Mouse (Mus musculus) embryo, embryonic 10.5 days (tissue): ENCODE results near the gene Deup1.
"Not testable (repeated sequence)": the region's sequence is repeated elsewhere in the genome, so short reads cannot be mapped to it uniquely, and the experiment has no call there.

Experiments used
- DNase-seq: peaks from one replicate; pipeline ENCODE4 v3.0.0-alpha.2; 2015; ENCODE audit warnings: low spot score

The Deup1 gene

DNA sequence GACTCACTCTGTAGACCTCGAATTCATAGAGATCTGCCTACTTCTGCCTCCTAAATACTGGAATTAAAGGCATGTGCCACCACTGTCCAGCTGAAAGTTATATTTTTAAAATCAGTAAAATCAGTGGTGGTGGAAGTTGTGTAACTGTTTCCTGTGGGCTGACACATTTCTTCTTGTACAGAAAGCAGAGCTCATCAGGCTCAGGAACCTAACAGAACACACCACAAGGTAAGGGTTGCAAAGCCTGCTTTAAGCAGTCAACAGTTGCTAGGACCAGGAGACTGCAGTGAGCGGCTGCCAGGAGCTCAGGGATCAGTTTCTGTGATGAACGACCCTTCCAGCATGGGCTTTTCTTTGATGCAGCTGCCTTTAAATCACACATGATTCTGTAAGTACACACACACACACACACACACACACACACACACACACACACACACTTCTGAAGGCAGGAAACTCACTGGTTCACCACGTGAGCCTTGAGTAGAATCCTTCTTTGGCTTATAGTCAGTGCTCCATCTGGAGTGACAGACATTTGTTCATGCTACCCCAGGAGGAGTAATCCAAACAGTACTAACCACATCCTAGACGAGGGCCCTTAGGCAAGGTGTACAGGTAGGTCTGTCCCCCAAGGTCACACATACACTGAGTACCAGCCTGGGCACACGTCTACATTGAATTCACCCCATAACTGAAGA is 40.4 kb downstream of the Deup1 start:
- no peak for DNase-seq

- no peak for DNase-seq
These were observed 41.8 kb downstream of the Deup1 start for GRCm38 (mm10) chr9:15585956-15586355.

- no peak for DNase-seq
These were observed 43.5 kb downstream of the Deup1 start for GRCm38 (mm10) chr9:15584209-15584608.

- no peak for DNase-seq
These were observed 45.7 kb downstream of the Deup1 start for GRCm38 (mm10) chr9:15582026-15582425.

- no peak for DNase-seq
These were observed 47.6 kb downstream of the Deup1 start for GRCm38 (mm10) chr9:15580176-15580575.

GRCm38 (mm10) chr9:15578946-15579345 is 48.8 kb downstream of the Deup1 start:
- no peak for DNase-seq

DNA sequence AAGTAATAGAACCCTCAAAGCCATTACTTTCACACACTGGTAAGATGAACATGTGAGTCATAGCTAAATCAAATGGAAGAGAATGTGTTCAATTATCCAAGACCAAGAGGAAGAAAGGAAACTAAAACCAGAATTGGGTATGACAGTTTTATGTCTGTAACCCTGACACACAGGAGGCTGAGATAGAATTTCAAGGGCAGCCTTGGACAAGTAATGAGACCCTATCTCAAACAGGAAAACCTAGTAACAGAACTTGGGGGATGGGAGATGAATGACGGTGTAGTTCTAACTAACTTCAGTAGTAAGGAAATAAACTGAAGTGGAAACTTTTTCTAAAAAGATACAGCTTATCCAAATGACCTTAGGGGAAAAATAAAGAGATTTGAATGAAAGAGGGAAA is 49.3 kb downstream of the Deup1 start:
- no peak for DNase-seq

DNA sequence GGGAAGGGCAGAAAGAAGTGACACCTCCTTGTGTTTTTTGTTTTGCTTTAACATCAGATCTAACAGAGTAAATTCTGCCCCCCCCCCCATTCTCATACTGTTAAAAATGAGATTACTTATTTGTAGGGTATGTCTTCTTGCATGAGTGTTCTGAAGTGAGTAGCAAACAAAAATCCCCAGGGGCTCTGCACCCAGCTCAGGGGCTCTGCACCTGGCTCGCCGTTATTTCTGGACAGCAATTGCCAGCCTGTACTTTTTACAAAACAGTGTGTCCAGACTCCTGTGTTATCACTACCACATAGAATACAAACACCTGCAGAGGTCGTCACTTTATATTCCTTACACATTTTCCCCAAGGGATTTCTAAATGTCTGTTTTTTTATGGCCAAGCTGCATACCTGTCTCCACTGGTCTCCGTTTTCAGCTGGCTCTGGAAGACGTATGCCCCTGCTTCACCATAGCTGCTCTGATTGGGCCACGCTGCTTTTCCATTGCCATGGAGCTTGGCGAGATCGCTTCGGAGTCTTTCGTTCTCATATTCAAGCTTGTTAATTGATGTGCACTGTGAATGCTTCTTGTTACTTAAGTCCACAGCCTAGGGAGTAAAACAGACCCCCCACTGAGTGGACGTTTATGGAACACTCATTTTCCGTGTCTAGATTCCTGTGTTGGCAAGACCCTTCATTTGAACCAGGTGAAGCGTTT is 52.8 kb downstream of the Deup1 start:
- no peak for DNase-seq

DNA sequence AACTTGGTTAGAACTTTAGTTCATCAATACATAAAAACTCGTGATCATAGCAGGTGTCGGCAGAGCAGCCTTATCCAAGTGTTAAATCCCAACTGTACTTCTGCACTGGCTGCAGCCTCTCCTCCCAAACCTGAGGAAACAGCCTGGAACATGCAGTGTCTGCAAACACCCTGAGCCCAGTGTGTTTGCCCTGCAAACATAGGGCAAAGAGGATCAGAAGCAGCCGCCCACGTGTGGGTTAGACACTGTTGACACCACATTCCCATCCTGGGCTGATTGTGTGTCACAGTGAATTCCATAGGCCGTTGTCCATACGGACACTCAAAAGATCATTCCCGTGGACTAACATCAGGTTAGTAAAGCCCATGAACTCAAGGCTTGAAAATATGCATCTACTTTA is 65.4 kb downstream of the Deup1 start:
- no peak for DNase-seq

- no peak for DNase-seq
These were observed 67.3 kb downstream of the Deup1 start for GRCm38 (mm10) chr9:15560451-15560850.

GRCm38 (mm10) chr9:15553322-15553721 is 74.4 kb downstream of the Deup1 start:
- no peak for DNase-seq

DNA sequence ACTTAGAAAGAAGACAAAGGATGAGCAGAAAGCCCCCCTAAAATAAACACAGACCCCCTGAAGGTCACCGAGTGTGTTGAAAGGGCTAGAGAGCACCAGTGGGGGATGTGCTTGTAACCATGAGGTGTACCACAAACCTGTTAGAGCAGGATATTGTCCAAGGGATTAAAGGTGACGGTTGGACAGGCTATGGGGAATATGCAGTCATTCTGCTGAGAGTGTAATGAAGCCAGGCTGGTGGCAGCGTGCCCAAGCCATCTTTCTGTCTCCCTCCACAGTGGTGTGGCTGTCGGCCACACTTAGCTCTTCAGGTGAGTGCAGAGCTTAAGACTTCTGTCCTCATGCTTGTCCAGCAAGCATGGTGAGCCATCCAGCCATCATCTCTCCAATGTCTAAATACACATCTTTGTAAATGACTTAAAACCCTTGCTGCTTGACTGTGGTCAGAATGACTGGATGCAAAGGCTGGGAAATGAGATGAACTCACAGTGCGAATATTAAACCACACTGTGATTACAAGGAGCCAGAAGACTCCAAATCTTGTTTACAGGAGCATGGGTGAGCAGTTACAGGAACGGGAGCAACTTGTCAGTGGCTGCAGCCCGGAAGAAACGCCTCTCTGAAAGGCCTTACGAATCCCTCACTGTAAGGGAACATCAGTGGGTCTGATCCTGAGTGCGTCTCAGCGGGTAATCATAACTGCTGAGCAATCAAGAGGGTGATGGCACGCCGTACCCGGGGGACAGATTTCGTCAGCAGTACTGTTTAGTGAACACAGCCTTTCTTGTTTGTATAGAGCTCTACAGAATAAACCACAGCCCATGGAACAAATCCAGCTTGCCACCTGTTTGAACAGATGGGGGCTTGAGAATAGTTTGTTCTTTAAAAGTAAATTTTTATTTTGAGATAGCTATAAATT is 75.5 kb downstream of the Deup1 start:
- DNase-seq: no peak

DNA sequence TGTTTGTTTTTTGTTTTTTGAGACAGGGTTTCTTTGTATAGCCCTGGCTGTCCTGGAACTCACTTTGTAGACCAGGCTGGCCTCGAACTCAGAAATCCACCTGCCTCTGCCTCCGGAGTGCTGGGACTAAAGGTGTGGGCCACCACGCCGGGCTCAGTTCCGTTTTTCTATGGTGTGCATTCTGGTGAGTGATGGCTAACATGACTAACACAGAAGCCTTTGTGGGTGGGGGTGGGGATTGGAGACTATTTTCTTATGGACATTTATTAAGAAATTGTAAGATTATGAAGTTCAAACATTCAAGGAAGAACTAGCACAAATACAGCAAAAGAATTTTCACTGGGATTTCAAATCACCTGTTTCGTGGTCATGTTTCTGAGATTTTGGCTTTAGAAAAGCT is 76.7 kb downstream of the Deup1 start:
- DNase-seq: not testable (repeated sequence)

DNA sequence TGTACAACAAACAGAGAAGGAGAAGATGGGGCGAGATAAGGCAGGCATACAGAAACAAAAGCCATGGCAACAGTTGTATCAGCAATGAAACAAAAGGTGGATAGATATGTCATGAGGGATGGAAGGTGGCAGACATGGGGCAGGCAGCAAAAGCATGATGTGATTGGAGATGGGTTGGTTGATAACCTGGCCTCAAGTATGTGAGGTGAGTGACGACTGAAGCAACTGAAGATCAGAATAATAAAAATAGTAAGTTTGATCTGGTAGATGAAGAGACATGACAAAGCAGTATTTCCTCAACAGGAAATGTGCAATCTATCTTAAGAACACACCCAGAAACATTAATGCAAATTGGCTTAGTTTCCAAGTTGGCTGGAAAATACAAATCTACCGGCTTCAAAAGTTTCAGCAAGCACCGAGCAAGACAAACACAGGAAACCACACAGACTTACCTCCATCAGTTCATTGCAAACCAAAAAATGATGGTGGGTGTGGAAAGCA is 77.2 kb downstream of the Deup1 start:
- DNase-seq: no peak

DNA sequence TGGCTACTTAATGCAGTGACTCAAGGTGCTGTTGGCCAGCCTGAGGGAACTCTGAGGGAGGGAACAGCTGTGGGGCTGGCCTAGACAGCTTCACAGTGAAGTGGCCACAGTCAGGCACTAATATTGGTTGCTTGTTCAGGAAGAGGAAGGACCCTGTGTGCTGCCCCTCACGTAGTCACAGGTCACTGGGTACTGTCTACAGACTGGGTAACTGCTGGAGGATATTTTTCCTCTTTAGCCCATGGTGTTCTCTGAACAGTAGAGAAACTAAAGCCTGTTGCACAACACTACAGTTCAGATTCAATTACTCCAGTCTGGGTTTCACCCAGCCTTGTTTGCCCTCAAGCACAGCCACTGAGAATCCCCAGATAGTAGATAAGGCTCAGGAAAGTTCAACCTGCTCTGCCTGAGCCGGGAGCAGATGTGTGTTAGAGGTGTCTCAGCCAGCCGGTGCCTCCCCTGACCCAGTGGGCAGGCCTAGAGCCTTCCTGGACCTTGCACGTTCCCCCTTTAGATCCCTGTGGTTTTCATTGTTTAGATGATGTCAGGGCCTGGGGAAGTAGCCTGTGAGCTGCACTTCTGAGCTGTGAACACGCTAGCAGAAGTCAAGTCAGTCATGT is 85.9 kb downstream of the Deup1 start:
- DNase-seq: no peak

- no peak for DNase-seq
These were observed 88.7 kb downstream of the Deup1 start for GRCm38 (mm10) chr9:15538979-15539533.

- DNase-seq: no peak
These were observed 90.2 kb downstream of the Deup1 start for GRCm38 (mm10) chr9:15537455-15538048.

DNA sequence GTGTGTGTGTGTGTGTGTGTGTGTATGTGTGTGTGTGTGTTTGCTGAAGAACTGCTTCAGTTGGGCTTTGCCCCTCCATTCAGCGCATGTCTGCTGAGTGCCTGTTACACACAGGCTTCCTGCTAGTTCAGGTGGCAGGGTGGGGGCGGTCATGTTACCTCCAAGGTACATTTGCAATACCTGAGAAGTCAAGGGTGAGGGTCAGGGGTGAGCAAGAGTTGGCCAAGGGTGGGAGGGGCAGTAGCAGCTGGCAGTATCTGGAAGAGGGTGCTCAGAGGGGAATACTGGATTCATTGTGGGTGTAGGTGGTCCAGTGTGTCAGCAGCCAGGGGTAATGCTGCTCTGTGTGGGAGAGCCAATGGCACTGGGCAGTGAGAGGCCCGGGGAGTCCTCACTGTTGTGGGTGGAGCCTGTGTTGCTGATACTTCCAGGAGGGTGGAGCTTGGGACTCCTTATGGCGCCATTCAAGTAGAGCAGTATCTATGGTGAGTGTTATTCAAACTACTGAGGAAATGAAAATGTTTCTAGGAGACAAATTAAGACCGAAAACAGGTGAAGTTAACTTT is 90.8 kb downstream of the Deup1 start:
- no peak for DNase-seq

GRCm38 (mm10) chr9:15535418-15535817 is 92.3 kb downstream of the Deup1 start:
- no peak for DNase-seq

GRCm38 (mm10) chr9:15534110-15534509 is 93.6 kb downstream of the Deup1 start:
- DNase-seq: no peak
